Mouse (Mus musculus) layer of hippocampus, postnatal 25 days (tissue): Measurements from ENCODE around the gene Zfp846. TPM values are rescaled to one million over a fixed set of nuclear protein-coding genes. Genes with fewer than 3 reads are reported as not detected.
"Not testable (repeated sequence)": the region's sequence is repeated elsewhere in the genome, so short reads cannot be mapped to it uniquely, and the experiment has no call there.

Source experiments
- DNase-seq, 2 experiments: peaks; one replicate each; pipeline ENCODE4 v3.0.0; 2022; ENCODE audit warnings: mixed read lengths in 2 of 2, low spot score in 1 of 2; ENCODE audit errors: extremely low spot score in 1 of 2
- total RNA-seq, 2 experiments: library from RNA; stranded (reverse); gene quantifications; 2 replicates each; pipeline ENCODE4 v1.2.3; 2021

Gene Zfp846
- total RNA-seq = 10 to 100 TPM; 20.4 to 22.1 TPM

GRCm38 (mm10) chr9:20581175-20581634, at the start of gene Zfp846:
Gene Zfp846 (plus strand): TSS chr9:20581291.
- peak; percentile 98 to 99 for DNase-seq

GRCm38 (mm10) chr9:20534326-20534926, 46.7 kb upstream of the Zfp846 start:
- DNase-seq = no peak

- DNase-seq = no peak
Observed at GRCm38 (mm10) chr9:20536598-20536997, 44.5 kb upstream of the Zfp846 start.

GRCm38 (mm10) chr9:20543496-20543895, 37.6 kb upstream of the Zfp846 start:
- no peak for DNase-seq

- peak; percentile 60 to 66 for DNase-seq
Observed at GRCm38 (mm10) chr9:20544070-20544821, 36.8 kb upstream of the Zfp846 start.

- no peak for DNase-seq
Observed at GRCm38 (mm10) chr9:20545151-20545550, 35.9 kb upstream of the Zfp846 start.

- no peak for DNase-seq
Observed at GRCm38 (mm10) chr9:20551781-20552275, 29.3 kb upstream of the Zfp846 start.

- DNase-seq = no peak
Observed at GRCm38 (mm10) chr9:20552698-20553097, 28.4 kb upstream of the Zfp846 start.

- DNase-seq = no peak
Observed at GRCm38 (mm10) chr9:20562177-20562576, 18.9 kb upstream of the Zfp846 start.

GRCm38 (mm10) chr9:20565326-20566030, 15.6 kb upstream of the Zfp846 start:
- DNase-seq = not testable (repeated sequence)

DNA sequence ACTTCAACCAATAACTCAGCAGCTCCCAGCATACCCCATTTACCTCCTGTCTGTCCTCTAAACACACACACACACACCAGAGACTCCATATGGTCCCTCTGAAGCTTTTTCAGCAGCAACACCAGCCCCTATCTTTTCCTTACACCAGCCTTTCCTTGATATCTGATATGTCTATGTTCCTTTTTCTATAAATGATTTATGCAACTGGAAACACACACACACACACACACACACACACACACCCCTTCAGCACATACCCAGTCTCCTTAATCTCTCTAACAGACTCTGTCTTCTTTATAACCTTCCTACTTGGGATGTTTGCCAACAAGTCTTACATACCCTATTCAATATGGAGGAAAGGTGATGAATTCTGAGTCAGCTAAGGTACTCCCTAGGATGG, 10.0 kb upstream of the Zfp846 start:
- no peak for DNase-seq

DNA sequence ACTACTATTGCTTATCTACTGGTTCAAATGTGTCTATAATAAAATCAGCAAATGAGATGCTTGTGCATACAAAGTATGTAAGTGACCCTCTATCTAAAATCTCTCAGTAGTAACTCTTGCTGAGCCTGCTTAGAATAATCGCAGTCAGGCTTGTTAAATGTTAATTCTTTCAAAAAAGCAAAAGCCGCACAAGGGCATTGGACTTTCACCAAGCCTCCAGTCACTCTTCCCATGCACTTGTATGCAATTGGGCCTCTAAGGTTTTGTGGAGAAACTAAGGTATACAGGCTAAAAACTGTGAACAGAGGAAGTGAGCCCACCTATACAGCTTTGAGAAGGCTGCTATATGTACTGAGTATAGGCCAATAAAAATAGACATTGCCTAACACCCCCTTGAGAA, 4.5 kb upstream of the Zfp846 start:
- DNase-seq = no peak

GRCm38 (mm10) chr9:20601270-20601669, 20.2 kb downstream of the Zfp846 start:
- DNase-seq = no peak

GRCm38 (mm10) chr9:20606269-20606668, 25.2 kb downstream of the Zfp846 start:
- DNase-seq = no peak

GRCm38 (mm10) chr9:20607100-20607974, 26.2 kb downstream of the Zfp846 start:
- DNase-seq = peak; percentile 72 to 91

GRCm38 (mm10) chr9:20609831-20610464, 28.9 kb downstream of the Zfp846 start:
- no peak for DNase-seq

GRCm38 (mm10) chr9:20611976-20612375, 30.9 kb downstream of the Zfp846 start:
- DNase-seq = no peak

DNA sequence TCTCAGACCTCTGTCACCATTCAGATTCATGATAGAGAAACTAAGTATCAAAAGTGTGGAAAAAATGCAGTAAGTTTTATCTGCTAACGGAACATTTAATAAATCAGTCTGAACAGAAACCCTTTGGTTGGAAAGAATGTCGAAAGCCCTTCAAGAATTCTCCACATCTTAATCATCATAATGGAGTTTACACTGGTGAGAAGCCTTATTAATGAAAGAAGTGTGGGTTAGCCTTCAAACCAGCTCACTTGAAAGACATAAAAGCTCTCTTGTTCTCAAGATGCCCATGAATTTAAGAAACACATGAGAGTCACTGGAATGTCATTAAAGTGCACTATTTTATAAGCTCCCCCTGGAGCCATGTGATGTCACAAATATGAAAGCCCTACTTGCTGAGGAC, 35.6 kb downstream of the Zfp846 start:
- DNase-seq = no peak

- no peak for DNase-seq
Observed at GRCm38 (mm10) chr9:20631332-20631731, 50.2 kb downstream of the Zfp846 start.

DNA sequence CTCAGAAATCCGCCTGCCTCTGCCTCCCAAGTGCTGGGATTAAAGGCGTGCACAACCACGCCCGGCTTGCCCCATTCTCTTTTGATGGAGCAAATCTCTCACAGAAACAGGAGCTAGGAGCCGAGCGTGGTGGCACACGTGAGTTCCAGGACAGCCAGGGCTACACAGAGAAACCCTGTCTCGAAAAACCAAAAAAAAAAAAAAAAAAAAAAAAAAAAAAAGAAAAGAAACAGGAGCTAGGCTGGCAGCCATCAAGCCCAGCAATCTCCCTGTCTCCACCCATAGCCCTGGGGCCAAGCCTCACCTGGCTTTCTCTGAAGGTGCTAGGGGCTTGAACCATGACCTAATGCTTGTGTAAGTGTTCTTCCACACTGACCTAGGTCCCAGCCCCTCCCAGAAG, 54.6 kb downstream of the Zfp846 start:
- not testable (repeated sequence) for DNase-seq
